Mouse (Mus musculus) intestine, embryonic 15.5 days (tissue): ENCODE measurements around the gene Gm49380. TPM values are rescaled to one million over a fixed set of nuclear protein-coding genes. Genes with fewer than 3 reads are reported as not detected.
A peak's percentile ranks its signal among the peaks of the same experiment; 100 is the strongest.

Source experiments
- ATAC-seq: fragments of 200-750 bp; cut with Nextera tagmentation; 2 replicates; pipeline ENCODE4 v1.8.0; 2017; ENCODE audit warnings: moderate TSS enrichment, moderate library complexity
- H3K27ac ChIP-seq: fragments of 300-500 bp; sonication (generic); 2 replicates; pipeline ENCODE4 v1.5.1; 2015; ENCODE audit warnings: mild to moderate bottlenecking, inconsistent platforms
- H3K27me3 ChIP-seq: fragments of 300-500 bp; sonication (generic); replicated peaks from 2 replicates; pipeline ENCODE4 v1.6.1; 2015; ENCODE audit warnings: inconsistent platforms
- H3K36me3 ChIP-seq: fragments of 300-500 bp; sonication (generic); 2 replicates; pipeline ENCODE4 v1.6.1; 2015; ENCODE audit warnings: inconsistent platforms
- H3K4me1 ChIP-seq: fragments of 300-500 bp; sonication (generic); replicated peaks from 2 replicates; pipeline ENCODE4 v1.6.1; 2015; ENCODE audit warnings: inconsistent platforms
- H3K4me2 ChIP-seq: fragments of 300-500 bp; sonication (generic); replicated peaks from 2 replicates; pipeline ENCODE4 v1.6.1; 2015; ENCODE audit warnings: mild to moderate bottlenecking, inconsistent platforms
- H3K4me3 ChIP-seq: fragments of 300-500 bp; sonication (generic); replicated peaks from 2 replicates; pipeline ENCODE4 v1.5.1; 2015; ENCODE audit warnings: inconsistent platforms
- H3K9ac ChIP-seq: fragments of 300-500 bp; sonication (generic); 2 replicates; pipeline ENCODE4 v1.6.1; 2015; ENCODE audit warnings: inconsistent platforms
- H3K9me3 ChIP-seq: fragments of 300-500 bp; sonication (generic); 2 replicates; pipeline ENCODE4 v1.6.1; 2016; ENCODE audit warnings: inconsistent platforms
- WGBS: fragments of 180-500 bp; shearing (Covaris S2); methylation state at CpG from one replicate; pipeline ENCODE4 v1.1.7; 2015; 5-methylcytosine and 5-hydroxymethylcytosine counted together
- polyA plus RNA-seq: library from polyadenylated mRNA; unstranded; fragments of >200 nt; fragmentation: Nextera tagmentation; extraction: Ambion mirVana; gene quantifications from 2 replicates; pipeline ENCODE4 v1.2.1, GENCODE M21; 2015

The Gm49380 gene
- polyA plus RNA-seq, 1 experiment from 2014 or later: 0.10 TPM

GRCm38 (mm10) chr9:44133287-44133686, 20.0 kb upstream of the Gm49380 start:
- WGBS: 26% methylated on average over 2 of the region's 2 CpGs
- Histone ChIP-seq H3K36me3 (0 out of 2 replicates have a peak, but pooled peaks cover under 1% of the 10 kb centered on the region), H3K27ac (peak overlapping the region; percentile 82), H3K9ac (peak overlapping the region; percentile 70; the same call in 1 of the 2 replicates), H3K4me1 (peaks cover 50% of the 10 kb centered on the region), H3K4me3 (peak overlapping the region; percentile 65), H3K4me2 (peak overlapping the region; percentile 93), H3K27me3 (peaks cover 23% of the 10 kb centered on the region), H3K9me3 (no peaks in the 10 kb centered on the region)
- no peak for ATAC-seq

- Histone ChIP-seq H3K9me3 (no peaks in the 10 kb centered on the region), H3K27me3 (peaks cover 23% of the 10 kb centered on the region), H3K4me1 (peaks cover 50% of the 10 kb centered on the region), H3K4me3 (no peak overlapping the region), H3K4me2 (no peak overlapping the region), H3K36me3 (no peaks in the 10 kb centered on the region), H3K27ac (no peak overlapping the region), H3K9ac (no peak overlapping the region)
- ATAC-seq: no peak
- WGBS: 59% methylated on average over 5 of the region's 5 CpGs
Observed at GRCm38 (mm10) chr9:44132200-44132599, 18.9 kb upstream of the Gm49380 start.

- H3K9ac ChIP-seq: no peak overlapping the region
Observed at GRCm38 (mm10) chr9:44131276-44131590, 17.9 kb upstream of the Gm49380 start.

GRCm38 (mm10) chr9:44130581-44131275, 17.4 kb upstream of the Gm49380 start:
- Histone ChIP-seq H3K27ac (peak overlapping the region; percentile 89), H3K9me3 (no peaks in the 10 kb centered on the region), H3K4me1 (peaks cover 47% of the 10 kb centered on the region), H3K4me2 (peak overlapping the region; percentile 86), H3K4me3 (peak overlapping the region; percentile 42; the same call in 1 of the 2 replicates), H3K9ac (peak overlapping the region; percentile 51), H3K36me3 (no peaks in the 10 kb centered on the region), H3K27me3 (peaks cover 22% of the 10 kb centered on the region)
- peak; percentile 26; the same call in 1 of the 2 replicates for ATAC-seq
- 25% methylated on average over 19 of the region's 19 CpGs for WGBS

More at GRCm38 (mm10) chr9:44131276-44131590, 17.9 kb upstream of the Gm49380 start:
- H3K27ac ChIP-seq: peak overlapping the region; percentile 89
- H3K9me3 ChIP-seq: no peaks in the 10 kb centered on the region
- WGBS: 38% methylated on average over 7 of the region's 7 CpGs
- H3K4me1 ChIP-seq: peaks cover 49% of the 10 kb centered on the region
- H3K36me3 ChIP-seq: no peaks in the 10 kb centered on the region
- no peak for ATAC-seq
- H3K4me2 ChIP-seq: peak overlapping the region; percentile 86; the same call in 1 of the 2 replicates
- H3K27me3 ChIP-seq: peaks cover 23% of the 10 kb centered on the region
- H3K4me3 ChIP-seq: no peak overlapping the region

- peak; percentile 68 for ATAC-seq
- Histone ChIP-seq H3K9ac (peak overlapping the region; percentile 51), H3K27me3 (peaks cover 15% of the 10 kb centered on the region), H3K27ac (peak overlapping the region; percentile 89), H3K4me3 (peak overlapping the region; percentile 42), H3K4me1 (peaks cover 43% of the 10 kb centered on the region), H3K9me3 (no peaks in the 10 kb centered on the region), H3K4me2 (peak overlapping the region; percentile 86), H3K36me3 (no peaks in the 10 kb centered on the region)
- 1% methylated on average over 27 of the region's 27 CpGs for WGBS
Observed at GRCm38 (mm10) chr9:44130034-44130433, 16.7 kb upstream of the Gm49380 start.

- 0 out of 2 replicates have a peak, but pooled peaks have one; percentile 4 for ATAC-seq
- Histone ChIP-seq H3K9me3 (no peaks in the 10 kb centered on the region), H3K4me3 (peak overlapping the region; percentile 42), H3K4me1 (peaks cover 40% of the 10 kb centered on the region), H3K27ac (peak overlapping the region; percentile 89), H3K36me3 (no peaks in the 10 kb centered on the region), H3K4me2 (peak overlapping the region; percentile 86), H3K9ac (peak overlapping the region; percentile 51), H3K27me3 (peaks cover 13% of the 10 kb centered on the region)
- WGBS: 4% methylated on average over 9 of the region's 9 CpGs
Observed at GRCm38 (mm10) chr9:44129633-44130032, 16.3 kb upstream of the Gm49380 start.

GRCm38 (mm10) chr9:44127351-44127801, 14.1 kb upstream of the Gm49380 start:
- 78% methylated on average over 3 of the region's 3 CpGs for WGBS
- H3K4me3 ChIP-seq: no peak overlapping the region
- H3K36me3 ChIP-seq: no peaks in the 10 kb centered on the region
- no peak overlapping the region for H3K4me2 ChIP-seq
- no peak overlapping the region for H3K27ac ChIP-seq
- peaks cover 5% of the 10 kb centered on the region; the same call in 1 of the 2 replicates for H3K27me3 ChIP-seq
- H3K9ac ChIP-seq: no peak overlapping the region
- no peak for ATAC-seq
- H3K9me3 ChIP-seq: no peaks in the 10 kb centered on the region
- H3K4me1 ChIP-seq: peaks cover 28% of the 10 kb centered on the region

GRCm38 (mm10) chr9:44126746-44127145, 13.4 kb upstream of the Gm49380 start:
- Histone ChIP-seq H3K27ac (0 out of 2 replicates have a peak overlapping the region, but pooled peaks have one; percentile 18), H3K9ac (no peak overlapping the region), H3K9me3 (no peaks in the 10 kb centered on the region), H3K4me1 (peaks cover 28% of the 10 kb centered on the region), H3K4me3 (no peak overlapping the region), H3K4me2 (no peak overlapping the region), H3K27me3 (0 out of 2 replicates have a peak, but pooled peaks cover 5% of the 10 kb centered on the region), H3K36me3 (no peaks in the 10 kb centered on the region)
- no peak for ATAC-seq
- WGBS: 84% methylated on average over 3 of the region's 3 CpGs

- Histone ChIP-seq H3K4me2 (peak overlapping the region; percentile 42), H3K4me1 (peaks cover 19% of the 10 kb centered on the region), H3K36me3 (no peaks in the 10 kb centered on the region), H3K27me3 (no peaks in the 10 kb centered on the region), H3K4me3 (no peak overlapping the region), H3K27ac (0 out of 2 replicates have a peak overlapping the region, but pooled peaks have one; percentile 18), H3K9me3 (no peaks in the 10 kb centered on the region), H3K9ac (peak overlapping the region; percentile 17; the same call in 1 of the 2 replicates)
- 26% methylated on average over 18 of the region's 18 CpGs for WGBS
- ATAC-seq: 0 out of 2 replicates have a peak, but pooled peaks have one; percentile 56
Observed at GRCm38 (mm10) chr9:44125546-44126428, 12.5 kb upstream of the Gm49380 start.

- Histone ChIP-seq H3K9me3 (no peaks in the 10 kb centered on the region), H3K27ac (no peak overlapping the region), H3K4me1 (peaks cover 12% of the 10 kb centered on the region), H3K4me2 (no peak overlapping the region), H3K36me3 (no peaks in the 10 kb centered on the region), H3K27me3 (no peaks in the 10 kb centered on the region), H3K4me3 (no peak overlapping the region), H3K9ac (no peak overlapping the region; the same call in 1 of the 2 replicates)
- WGBS: 52% methylated on average over 5 of the region's 5 CpGs
- no peak for ATAC-seq
Observed at GRCm38 (mm10) chr9:44125026-44125425, 11.7 kb upstream of the Gm49380 start.

GRCm38 (mm10) chr9:44124317-44124716, 11.0 kb upstream of the Gm49380 start:
- no peaks in the 10 kb centered on the region for H3K36me3 ChIP-seq
- ATAC-seq: no peak
- H3K27ac ChIP-seq: no peak overlapping the region
- no peaks in the 10 kb centered on the region for H3K9me3 ChIP-seq
- 67% methylated on average over 6 of the region's 6 CpGs for WGBS
- no peak overlapping the region for H3K4me3 ChIP-seq
- H3K4me2 ChIP-seq: no peak overlapping the region
- peaks cover 5% of the 10 kb centered on the region for H3K4me1 ChIP-seq
- no peak overlapping the region for H3K9ac ChIP-seq
- H3K27me3 ChIP-seq: no peaks in the 10 kb centered on the region

GRCm38 (mm10) chr9:44119948-44120465, 6.7 kb upstream of the Gm49380 start:
- ATAC-seq: no peak
- 68% methylated on average over 8 of the region's 8 CpGs for WGBS
- H3K4me3 ChIP-seq: no peak overlapping the region

More at GRCm38 (mm10) chr9:44119948-44120465, 6.7 kb upstream of the Gm49380 start:
- H3K27ac ChIP-seq: no peak overlapping the region
- no peak overlapping the region for H3K4me2 ChIP-seq
- no peaks in the 10 kb centered on the region for H3K27me3 ChIP-seq
- no peaks in the 10 kb centered on the region for H3K4me1 ChIP-seq
- no peaks in the 10 kb centered on the region for H3K36me3 ChIP-seq
- H3K9ac ChIP-seq: no peak overlapping the region
- H3K9me3 ChIP-seq: no peaks in the 10 kb centered on the region
